Mouse (Mus musculus) hindbrain, embryonic 11.5 days (tissue): ENCODE measurements at regions not wholly inside any gene's neighbourhood (a gene's known extent, or its start where the extent isn't known, plus 50 kb on each side); places are given as distances from the start of the nearest gene placed in this dataset.

ENCODE experiments used
- ATAC-seq: fragments of 200-750 bp; cut with Nextera tagmentation; 2 replicates; pipeline ENCODE4 v1.8.0; 2017; ENCODE audit warnings: mild to moderate bottlenecking, moderate TSS enrichment, moderate library complexity; ENCODE audit not compliant: low FRiP score
- DNase-seq: peaks from one replicate; pipeline ENCODE4 v3.0.0-alpha.2; 2015; ENCODE audit warnings: low spot score
- H3K27ac ChIP-seq: fragments of 300-500 bp; sonication (generic); 2 replicates; pipeline ENCODE4 v1.5.1; 2014; ENCODE audit warnings: mild to moderate bottlenecking, low read depth, low read length
- H3K27me3 ChIP-seq: fragments of 300-500 bp; sonication (generic); 2 replicates; pipeline ENCODE4 v1.6.1; 2014; ENCODE audit warnings: mild to moderate bottlenecking, low read length, moderate library complexity, mixed read lengths; ENCODE audit not compliant: control insufficient read depth, insufficient read depth
- H3K36me3 ChIP-seq: fragments of 300-500 bp; sonication (generic); 2 replicates; pipeline ENCODE4 v1.6.1; 2014; ENCODE audit warnings: mild to moderate bottlenecking, low read length, moderate library complexity, mixed read lengths; ENCODE audit not compliant: control insufficient read depth, insufficient read depth
- H3K4me1 ChIP-seq: fragments of 300-500 bp; sonication (generic); replicated peaks from 2 replicates; pipeline ENCODE4 v1.6.1; 2014; ENCODE audit warnings: low read length, mixed read lengths; ENCODE audit not compliant: control insufficient read depth, insufficient read depth
- H3K4me2 ChIP-seq: fragments of 300-500 bp; sonication (generic); replicated peaks from 2 replicates; pipeline ENCODE4 v1.6.1; 2014; ENCODE audit warnings: mild to moderate bottlenecking, low read depth, low read length
- H3K4me3 ChIP-seq: fragments of 300-500 bp; sonication (generic); 2 replicates; pipeline ENCODE4 v1.5.1; 2014; ENCODE audit warnings: low read depth, low read length
- H3K9ac ChIP-seq: fragments of 300-500 bp; sonication (generic); 2 replicates; pipeline ENCODE4 v1.6.1; 2014; ENCODE audit warnings: low read depth, low read length
- H3K9me3 ChIP-seq: fragments of 300-500 bp; sonication (generic); 2 replicates; pipeline ENCODE4 v1.6.1; 2016; ENCODE audit warnings: low read length; ENCODE audit not compliant: control insufficient read depth
- WGBS: fragments of 180-500 bp; shearing (Covaris S2); extraction: QIAGEN DNeasy Blood & Tissue Kit; methylation state at CpG from one replicate; pipeline ENCODE4 v1.1.7; 2014; 5-methylcytosine and 5-hydroxymethylcytosine counted together

GRCm38 (mm10) chr8:55754189-55754588 is 152.6 kb downstream of the Adam29 start:
- no peak overlapping the region for H3K9ac ChIP-seq
- H3K4me1 ChIP-seq = no peaks in the 10 kb centered on the region
- H3K27ac ChIP-seq = no peak overlapping the region
- H3K4me3 ChIP-seq = no peak overlapping the region
- H3K4me2 ChIP-seq = no peak overlapping the region
- H3K36me3 ChIP-seq = no peaks in the 10 kb centered on the region
- H3K9me3 ChIP-seq = no peaks in the 10 kb centered on the region
- peak; percentile 10 for DNase-seq
- H3K27me3 ChIP-seq = no peaks in the 10 kb centered on the region
- ATAC-seq = no peak
- 61% methylated on average over 6 of the region's 6 CpGs for WGBS

DNA sequence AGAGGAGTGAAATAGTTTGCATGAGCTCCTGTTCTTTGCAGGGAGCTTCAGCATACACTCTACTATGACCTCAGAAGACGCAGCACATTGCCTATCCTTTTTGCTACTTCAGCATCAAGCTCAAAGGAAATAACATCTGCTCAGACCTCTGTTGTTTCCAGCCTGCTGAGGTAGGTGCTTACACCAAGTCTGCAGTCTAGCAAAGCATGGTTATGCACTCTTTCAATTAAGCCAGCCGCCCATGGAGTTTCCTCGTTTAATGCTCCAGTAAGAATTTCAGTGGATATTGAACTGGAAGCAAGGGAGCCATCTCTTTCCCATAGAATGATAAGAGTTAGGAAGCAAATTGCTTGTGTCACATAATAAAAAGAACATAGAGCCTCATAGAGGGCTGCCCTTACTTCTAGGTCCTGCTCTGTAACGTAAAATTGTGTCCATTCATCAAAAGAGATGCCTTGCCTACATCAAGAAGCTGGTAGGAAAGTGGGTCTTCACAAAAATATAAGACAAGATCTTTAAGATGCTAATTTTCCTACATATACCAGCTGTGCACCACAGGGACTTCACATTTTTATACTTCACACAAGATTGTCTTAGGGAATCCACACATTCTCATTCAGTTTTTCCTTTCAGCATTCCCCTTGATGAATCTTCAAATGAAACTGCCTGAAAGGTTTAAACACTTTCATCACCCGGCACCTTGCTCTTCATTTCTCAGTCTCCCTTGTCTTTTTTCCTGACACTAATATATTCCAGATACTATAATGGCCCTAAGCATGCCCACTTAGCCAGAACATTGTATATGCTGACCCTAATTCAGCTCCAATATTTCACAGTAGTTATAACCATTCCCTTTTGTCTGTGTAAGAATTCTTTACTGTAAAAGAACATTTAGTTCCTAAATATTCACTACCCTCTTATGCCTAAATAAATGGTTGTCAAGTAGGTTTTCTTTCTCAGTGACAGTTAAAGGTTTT is 182.2 kb downstream of the Adam29 start:
- no peak overlapping the region for H3K9ac ChIP-seq
- no peak for DNase-seq
- H3K4me2 ChIP-seq = no peak overlapping the region
- H3K36me3 ChIP-seq = no peaks in the 10 kb centered on the region
- no peak for ATAC-seq
- H3K27me3 ChIP-seq = no peaks in the 10 kb centered on the region
- H3K4me1 ChIP-seq = no peaks in the 10 kb centered on the region
- 82% methylated on average over 5 of the region's 5 CpGs for WGBS
- no peaks in the 10 kb centered on the region for H3K9me3 ChIP-seq
- no peak overlapping the region for H3K4me3 ChIP-seq
- H3K27ac ChIP-seq = no peak overlapping the region

DNA sequence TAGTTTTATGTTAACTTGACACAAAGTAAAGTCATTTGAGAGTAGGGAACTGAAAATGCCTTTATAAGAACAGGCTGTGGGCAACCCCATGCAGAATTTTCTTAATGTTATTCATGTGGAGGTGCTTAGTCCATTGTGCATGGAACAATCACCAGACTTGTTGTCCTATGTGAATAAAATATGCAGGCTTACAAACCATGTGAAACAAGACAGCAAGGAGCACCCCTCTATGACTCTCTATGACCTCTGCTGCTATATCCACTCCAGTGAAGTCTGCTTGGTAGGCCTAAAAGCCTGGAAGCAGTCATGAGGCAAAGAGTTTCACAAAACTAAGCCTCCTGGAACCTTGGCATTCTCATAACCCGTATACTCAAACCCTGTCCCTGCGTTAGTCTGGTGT is 215.0 kb downstream of the Adam29 start:
- Histone ChIP-seq H3K27me3 (no peaks in the 10 kb centered on the region), H3K4me1 (no peaks in the 10 kb centered on the region), H3K9me3 (no peaks in the 10 kb centered on the region), H3K9ac (no peak overlapping the region), H3K4me3 (no peak overlapping the region), H3K4me2 (no peak overlapping the region), H3K36me3 (no peaks in the 10 kb centered on the region), H3K27ac (no peak overlapping the region)
- ATAC-seq (no peak), DNase-seq (no peak)
- WGBS = 96% methylated on average over 2 of the region's 2 CpGs

DNA sequence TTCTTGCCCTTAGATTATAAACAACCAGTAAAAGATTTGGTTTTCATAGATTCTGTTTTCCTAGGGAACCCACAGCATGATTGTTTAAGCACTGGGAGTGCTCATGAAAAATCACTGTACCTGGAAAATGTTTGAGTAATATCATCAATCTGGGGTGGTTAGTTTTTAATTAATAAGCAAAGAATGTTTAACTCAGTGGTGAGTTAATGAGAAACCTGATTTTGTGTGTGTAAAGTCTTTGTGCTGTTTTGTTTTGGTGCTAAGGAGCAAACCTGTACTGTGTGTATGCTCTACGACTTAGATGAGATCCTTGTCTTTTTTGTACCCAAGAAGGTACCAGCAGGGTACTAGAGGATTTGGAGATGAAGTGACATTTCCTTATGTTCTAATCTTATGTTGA is 226.3 kb downstream of the Adam29 start:
- ATAC-seq (no peak), DNase-seq (no peak)
- Histone ChIP-seq H3K9ac (no peak overlapping the region), H3K4me2 (no peak overlapping the region), H3K4me1 (no peaks in the 10 kb centered on the region), H3K4me3 (no peak overlapping the region), H3K9me3 (no peaks in the 10 kb centered on the region), H3K36me3 (no peaks in the 10 kb centered on the region), H3K27ac (no peak overlapping the region), H3K27me3 (no peaks in the 10 kb centered on the region)
- WGBS = 87% methylated on average over 1 of the region's 1 CpGs

DNA sequence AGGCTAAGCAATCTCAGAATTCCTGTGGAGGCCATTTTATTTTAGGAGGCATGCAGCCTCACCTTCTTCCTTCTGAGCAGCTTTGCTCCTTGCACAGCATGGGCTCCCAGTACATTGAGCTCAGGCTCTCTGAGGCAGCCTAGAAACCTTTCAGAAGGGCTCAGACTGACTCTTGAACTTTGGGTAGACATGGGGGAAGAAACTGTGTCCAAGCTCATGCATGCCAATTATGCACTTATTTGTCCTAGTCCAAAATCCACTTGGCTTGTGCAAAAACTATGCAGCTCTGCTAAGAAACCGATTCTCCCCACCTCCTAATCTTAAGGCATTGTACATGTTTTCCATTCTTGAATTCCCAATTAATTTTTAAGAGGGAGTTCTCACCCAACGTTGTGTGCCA is 268.0 kb downstream of the Adam29 start:
- H3K36me3 ChIP-seq = no peaks in the 10 kb centered on the region
- no peaks in the 10 kb centered on the region for H3K4me1 ChIP-seq
- no peaks in the 10 kb centered on the region for H3K27me3 ChIP-seq
- H3K9ac ChIP-seq = no peak overlapping the region
- no peak overlapping the region for H3K4me3 ChIP-seq
- H3K9me3 ChIP-seq = no peaks in the 10 kb centered on the region
- H3K27ac ChIP-seq = no peak overlapping the region
- 82% methylated on average over 2 of the region's 2 CpGs for WGBS
- ATAC-seq (no peak), DNase-seq (no peak)
- H3K4me2 ChIP-seq = no peak overlapping the region

DNA sequence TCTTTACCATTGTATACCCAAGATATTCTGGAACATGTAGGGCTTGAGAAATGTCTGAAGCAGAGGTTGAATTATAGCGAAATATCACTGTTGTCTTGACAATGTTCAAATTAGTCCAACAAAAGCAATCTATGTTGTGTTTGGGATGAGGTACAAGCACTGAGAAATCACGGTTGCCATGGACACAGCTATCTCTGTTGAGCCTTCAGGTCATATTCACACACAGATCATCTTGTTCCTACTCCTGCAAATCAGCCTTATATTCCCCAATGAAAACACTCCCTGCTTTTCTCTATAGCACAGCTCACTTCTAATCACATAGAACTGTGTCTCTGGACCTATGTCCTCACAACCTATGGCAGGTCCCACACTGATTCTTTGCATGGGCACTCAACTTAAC is 284.3 kb downstream of the Adam29 start:
- Histone ChIP-seq H3K9me3 (no peaks in the 10 kb centered on the region), H3K36me3 (no peaks in the 10 kb centered on the region), H3K9ac (no peak overlapping the region), H3K4me2 (no peak overlapping the region), H3K4me3 (no peak overlapping the region), H3K27ac (no peak overlapping the region), H3K27me3 (no peaks in the 10 kb centered on the region), H3K4me1 (no peaks in the 10 kb centered on the region)
- DNase-seq (no peak), ATAC-seq (no peak)
- WGBS = 83% methylated on average over 2 of the region's 2 CpGs
